Mouse (Mus musculus) kidney, adult 9 months (tissue): ENCODE results near the gene Ogn.
"Not testable (repeated sequence)": the region's sequence is repeated elsewhere in the genome, so short reads cannot be mapped to it uniquely, and the experiment has no call there.

Source experiments
- DNase-seq: peaks from one replicate; pipeline ENCODE4 v3.0.0; 2022

Gene Ogn

DNA sequence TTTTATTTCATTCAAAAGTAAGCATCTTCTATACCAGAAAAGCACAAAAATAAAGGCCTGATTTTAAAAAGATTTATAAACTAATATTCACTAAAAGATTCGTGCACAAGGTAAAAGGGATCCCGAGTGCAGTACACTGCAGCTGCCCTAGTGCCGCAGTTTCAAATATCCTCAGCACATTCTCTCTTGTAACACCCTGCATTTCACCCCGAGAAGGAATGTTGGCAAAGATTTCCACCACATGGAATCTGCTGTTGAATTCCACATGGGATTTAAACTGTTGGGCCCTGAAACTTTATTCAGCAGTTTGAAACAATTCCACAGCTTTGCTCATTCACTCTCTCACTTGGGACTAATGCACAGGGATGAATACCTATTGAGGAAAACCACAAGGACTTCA is at the start of gene Ogn:
Ogn (plus strand) TSS at position 333 of the 400 bp plus-strand sequence.
- peak; percentile 57 for DNase-seq

DNA sequence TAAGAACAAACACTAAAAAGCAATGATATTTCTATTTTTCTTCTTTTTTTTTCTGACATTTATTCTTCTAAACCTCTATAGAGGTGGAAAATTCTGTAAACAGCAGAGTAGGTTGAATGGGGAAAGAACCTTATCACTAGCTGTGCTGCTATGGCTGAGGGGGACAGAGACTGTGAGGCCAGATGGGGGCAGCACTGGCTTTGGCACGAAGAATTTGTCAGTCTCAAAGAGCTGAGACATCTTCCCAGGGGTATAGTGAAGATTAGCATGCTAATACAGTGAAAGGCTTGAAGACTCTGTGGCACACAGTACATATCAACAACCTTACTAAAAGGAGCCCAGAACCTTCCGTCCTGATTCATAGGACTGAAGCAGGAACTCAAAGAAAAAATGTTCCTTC is 48.7 kb upstream of the Ogn start:
- DNase-seq = peak; percentile 70

DNA sequence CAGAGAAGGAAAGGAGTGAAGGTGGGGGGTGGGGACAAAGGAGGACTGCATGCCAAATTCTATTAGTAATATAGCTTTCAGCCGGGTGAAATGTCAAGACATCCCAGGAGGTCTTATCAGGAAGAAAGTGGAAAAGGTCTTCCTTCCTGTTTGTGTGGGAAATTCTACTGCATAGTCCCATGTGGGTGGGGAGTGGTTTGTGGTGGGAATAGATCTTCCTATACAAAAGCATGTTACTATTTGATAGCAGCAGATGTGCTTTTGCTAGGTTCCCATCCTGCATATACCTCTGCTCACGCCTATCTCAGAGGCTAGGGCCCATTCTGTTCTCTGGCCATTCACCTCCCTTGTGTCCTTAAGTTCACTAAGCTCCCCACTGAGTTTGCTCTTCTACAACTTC is 47.0 kb upstream of the Ogn start:
- DNase-seq = no peak

DNA sequence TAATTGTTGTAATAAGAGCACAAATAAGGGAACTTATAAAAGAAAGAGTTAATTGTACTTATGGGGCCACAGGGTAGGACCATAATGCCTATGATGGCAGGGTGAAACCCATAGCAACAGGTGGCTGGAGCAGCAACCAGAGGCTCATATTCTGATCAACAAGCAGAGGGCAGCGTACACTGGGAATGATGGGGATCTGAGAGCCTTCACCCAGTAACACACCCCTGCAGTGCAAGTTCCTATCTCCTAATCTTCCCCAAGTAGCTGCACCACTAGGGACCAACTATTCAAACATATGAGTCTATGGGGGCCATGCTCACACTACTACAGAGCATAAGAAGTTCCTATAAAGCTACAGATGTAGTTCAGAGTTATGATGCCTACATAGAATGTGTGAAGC is 43.5 kb upstream of the Ogn start:
- no peak for DNase-seq

DNA sequence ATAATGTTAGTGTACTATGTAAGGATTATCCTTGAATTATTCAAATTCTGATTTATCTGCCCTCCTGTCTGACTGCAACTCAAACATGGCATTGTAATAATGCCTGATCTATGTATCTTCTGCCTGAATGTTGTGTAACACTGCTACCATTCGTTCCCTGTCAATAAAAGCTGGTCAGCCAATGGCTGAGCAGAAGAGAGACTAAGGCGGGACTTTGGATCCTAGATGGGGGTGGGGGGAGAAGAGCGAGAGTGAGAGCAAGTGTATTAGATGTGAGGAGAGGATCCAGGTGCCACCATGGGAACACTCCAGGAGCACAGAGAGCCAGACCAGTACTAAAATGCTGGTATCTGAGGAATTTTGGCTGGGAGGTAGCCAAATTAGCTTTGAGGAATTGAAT is 37.5 kb upstream of the Ogn start:
- peak; percentile 16 for DNase-seq

DNA sequence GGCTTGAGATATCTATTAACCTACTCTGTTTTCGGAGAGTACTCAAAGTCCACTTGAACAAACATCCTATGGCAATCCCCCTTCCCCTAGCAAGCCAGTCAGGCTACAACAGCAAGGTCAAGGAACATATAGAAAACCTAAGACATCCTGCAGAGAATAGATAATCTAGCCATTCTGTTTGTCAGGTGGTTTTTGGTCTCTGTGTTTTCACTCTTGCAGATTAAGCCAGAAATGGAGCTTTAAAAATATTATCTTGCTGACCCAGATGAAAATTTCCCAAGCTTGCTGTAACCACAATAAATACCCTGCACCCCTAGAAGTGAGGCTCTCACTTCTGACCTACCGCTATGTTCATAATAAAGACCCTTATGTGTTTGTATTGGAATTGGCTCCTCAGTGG is 36.4 kb upstream of the Ogn start:
- DNase-seq = no peak

DNA sequence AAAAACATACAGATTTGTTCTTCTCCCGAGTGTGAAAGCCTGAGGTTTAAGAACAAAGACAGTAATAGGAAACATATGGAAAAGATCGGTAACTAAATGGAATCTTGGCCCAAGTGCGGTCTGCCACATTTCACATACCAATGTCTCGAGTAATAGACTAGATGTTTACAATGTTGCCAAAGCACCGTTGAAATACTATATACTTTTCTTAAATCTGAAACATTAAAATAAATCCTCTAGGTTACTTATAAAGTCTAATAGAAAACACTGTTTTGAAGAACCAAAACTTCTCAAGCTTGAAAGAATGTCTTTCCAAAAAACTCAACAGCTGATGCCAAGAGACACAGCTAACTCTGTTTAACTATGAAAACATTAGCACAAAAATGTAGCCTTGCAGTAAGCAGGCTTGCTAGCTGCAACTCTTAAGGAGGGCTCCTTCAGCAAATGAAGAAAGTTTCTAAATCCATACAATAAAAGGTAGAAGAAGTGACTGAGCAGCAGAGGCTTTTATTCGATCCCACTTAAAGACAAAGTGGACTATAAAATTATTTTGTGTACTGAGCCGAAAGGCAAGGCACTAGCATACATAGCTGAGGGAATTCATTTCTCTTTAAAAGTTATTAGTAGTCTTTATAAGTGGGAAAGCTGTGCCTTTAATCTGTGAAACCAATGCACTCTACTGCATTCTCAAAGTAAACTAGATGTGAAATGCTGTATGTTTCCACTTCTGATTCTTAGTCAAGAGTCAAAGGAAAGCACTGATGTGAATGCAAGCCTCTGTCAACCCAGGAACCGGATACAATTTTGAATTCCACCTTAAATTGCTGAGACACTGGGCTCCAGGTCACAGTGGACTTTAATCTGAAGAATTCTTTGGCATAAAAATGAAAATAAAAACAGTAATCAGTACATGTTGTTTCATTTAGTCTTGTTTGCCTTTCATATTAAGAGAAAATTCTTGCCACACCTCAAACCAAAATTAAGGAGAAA is 26.0 kb upstream of the Ogn start, which contains the start of gene Omd:
Omd (plus strand) TSS at position 922 of the 990 bp plus-strand sequence.
- DNase-seq = peak; percentile 82

DNA sequence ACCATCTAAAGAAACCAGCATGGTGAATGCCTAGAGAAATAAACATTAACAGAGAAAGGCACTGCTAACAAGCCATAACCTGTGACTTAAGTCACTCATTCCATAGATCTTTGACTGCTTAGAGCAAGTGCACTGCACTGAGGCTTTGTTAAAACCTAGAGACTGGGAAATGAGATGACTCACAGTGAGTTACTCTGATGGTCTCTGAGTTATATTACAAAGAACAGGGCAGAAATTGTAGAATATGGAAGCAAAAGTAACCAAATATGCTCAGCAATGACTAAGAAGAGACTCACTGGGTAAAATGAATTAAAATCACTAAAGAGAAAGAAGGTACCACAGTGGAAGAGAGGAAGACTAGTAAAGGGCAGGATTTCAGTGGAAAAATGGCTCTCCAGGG is 24.0 kb upstream of the Ogn start:
- peak; percentile 15 for DNase-seq

DNA sequence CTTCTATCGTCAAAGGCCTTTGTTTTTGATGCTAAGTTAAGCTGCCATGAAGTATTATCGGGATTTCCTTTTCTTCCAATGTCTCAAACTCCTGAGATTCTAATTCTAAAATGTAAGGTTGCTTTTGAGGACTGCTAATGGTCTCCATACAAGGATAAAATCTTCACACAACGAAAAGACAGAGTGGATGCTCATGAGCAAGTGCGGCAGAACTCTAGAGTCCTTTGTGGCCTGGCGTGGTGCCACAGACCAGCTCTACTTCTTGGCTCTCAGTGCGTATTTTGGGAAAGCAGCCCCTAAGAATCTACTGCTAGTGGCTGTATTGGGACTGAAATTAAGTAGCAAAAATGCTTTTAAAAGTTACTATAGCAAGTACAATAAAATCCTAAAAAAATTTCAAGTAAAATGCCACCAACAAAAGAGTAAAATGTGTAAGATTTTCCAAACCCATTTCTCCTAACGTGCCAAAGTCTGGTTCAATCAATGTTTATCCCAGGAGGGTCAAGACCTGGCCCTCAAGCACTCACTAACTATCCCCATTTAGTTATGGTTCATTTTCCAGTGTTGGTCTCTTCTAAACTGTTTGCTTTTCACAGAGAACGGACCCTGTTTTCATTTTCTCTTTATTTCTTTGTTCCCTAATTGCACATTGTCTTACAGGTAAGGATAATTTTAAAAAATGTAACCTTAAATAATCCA is 23.4 kb upstream of the Ogn start:
- DNase-seq = peak; percentile 67

DNA sequence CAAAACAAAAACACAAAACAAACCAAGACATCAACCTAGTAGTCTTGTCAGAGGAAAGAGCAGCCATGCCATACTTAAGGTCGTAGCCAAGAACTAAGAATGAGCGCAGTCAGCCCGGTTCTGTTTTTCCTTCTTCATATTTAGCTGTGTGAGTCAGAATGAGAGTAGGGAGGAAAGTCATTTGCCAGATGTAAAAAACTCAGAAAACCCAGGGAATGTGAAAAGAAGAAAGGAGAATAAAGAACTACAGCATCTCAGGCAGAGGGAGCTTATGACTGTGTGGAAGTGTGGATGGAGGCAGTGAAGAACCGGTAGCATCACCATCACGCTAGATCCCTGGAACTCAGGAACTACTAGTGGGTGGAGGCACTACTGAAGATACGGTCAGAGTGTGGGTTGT is 21.8 kb upstream of the Ogn start:
- DNase-seq = peak; percentile 11

DNA sequence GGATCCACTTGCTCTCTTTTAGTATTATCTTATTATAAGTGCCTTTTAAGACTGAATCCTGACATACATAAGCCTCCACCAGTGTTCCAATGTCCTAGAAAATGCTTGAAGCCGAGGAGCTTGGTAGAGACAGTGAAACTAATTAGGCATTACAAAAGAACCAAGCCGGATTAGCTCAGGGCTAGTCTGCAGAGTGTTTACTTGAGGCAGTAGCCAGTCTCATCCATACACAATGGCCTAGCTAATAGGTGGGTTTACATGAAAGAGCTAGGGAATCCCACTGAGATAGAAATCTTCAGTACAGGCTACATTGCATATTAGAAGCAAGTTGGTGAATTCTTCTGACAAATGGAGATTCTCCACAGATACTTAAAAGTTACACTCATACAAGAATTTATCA is 5.3 kb upstream of the Ogn start:
- not testable (repeated sequence) for DNase-seq

DNA sequence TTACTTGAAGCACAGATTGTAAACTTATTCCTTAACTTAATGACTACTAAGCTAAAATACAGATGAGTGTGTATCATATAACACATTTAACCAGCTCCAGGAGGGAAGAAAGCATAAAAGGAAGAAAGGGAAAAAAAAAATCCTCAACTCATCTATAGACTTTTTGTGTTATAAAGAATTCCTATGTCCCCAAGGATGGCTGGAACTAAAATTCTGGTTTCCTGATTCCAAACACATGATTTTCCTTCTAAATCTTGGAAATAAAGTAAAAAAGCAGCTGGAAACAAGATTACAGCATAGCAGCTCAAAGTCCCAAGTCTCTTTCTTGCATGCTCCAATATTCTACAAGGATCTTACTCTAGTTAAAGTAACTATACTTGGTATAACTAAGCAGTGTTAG is 4.2 kb upstream of the Ogn start:
- no peak for DNase-seq

DNA sequence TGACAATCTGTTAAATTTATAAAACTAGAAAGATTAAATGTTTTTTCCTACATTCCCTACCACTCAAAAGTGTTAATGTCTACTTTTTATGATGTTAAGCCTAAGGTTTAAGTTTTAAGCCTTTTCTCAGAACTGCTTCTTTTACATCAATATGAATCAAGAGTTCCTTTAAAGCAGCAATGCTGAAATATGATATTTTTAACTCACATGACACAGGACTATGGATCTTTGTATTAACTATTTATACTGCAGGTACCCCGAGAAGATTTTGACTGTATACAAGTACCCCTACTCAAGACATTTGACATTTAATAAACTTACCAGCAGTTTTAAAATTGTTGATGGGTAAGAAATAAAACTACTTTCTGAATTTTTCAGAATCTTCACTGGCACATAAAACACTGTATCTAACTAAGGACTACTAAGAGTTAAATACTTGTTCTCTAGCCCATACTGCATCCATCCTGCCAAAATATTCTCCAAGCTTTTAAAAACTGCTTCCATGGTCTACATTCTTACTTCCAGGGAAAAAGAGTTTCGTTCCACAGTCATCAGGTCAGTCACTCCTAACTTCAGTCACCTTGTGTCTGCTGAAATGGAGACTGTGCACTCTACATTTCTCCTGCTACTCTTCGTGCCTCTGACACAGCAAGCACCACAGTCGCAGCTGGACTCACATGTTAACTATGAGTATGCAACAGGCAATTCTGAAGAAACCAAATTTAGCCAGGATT is 910 bp downstream of the Ogn start:
- DNase-seq = no peak

DNA sequence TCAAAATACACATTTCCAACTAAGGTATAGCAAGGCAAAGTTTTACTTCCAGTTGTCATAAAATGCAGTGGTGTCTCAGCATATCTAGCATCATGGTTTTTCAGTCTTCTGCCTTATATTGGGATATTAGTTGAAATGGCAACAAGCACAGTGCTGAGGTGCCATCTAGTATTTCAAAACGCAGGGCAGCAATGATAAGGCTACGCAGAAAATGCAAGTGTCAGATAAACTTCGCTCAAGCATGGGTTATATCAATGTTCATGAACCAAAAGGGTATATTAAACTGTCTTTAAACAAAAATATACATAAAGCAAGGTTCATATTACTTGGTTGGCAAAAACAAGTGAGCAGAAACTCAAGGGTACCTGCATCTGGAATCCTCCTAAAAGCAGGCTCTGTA is 9.2 kb downstream of the Ogn start:
- no peak for DNase-seq

DNA sequence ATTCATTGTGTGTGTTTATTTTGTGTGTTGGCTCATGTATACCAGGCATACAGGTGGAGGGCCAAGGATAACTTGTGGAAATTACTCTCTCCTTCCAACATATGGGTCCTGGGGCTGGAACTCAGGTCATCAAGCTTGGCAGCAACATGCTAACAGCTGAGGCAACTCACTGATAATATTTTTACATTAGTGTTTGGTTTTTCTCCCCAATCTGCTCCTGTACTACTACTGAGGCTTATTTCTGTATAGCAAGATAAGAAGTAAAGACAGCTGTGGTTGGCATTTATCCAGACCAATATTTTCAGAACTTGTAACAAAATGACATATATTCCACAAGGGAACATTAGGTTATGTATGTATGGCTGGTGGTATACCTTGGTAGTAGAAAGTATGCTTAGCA is 10.5 kb downstream of the Ogn start:
- no peak for DNase-seq

DNA sequence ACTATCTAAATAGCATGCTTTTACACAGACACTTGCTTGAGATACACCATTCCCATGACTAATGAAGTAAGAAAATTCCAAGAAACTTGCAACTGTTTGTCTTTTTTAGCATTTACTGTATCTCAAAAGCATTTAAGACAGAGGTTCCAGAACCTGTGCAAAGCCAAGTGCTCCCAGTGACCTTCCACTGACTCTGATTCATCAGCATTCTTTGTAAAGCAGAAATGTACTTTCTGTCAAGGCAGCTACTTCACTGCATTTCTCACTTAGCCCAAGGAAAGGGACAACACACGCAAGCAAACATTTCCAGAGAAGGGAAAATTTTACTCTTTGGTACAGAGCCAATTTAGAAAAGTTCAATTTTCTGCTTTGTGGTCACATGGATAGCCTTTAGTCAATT is 15.4 kb downstream of the Ogn start:
- DNase-seq = no peak

DNA sequence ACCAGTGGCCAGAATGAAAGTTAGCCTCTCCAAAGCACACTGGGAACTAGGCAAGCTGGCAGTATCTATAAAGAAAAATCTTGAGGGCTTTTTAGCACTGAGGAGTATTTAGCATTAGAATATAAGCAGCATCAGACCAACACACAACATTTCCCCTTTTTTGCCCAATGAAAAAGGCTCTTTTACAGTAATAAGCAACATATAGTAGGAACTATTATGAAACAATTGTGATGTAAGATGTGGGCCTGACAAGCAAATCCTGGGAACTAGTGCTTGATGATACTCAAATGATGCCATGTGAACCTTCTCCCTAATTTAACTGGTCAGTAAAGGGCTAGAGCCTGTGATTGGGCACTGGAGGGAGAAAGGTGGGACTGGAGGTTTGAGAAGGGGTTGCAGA is 20.3 kb downstream of the Ogn start:
- no peak for DNase-seq

DNA sequence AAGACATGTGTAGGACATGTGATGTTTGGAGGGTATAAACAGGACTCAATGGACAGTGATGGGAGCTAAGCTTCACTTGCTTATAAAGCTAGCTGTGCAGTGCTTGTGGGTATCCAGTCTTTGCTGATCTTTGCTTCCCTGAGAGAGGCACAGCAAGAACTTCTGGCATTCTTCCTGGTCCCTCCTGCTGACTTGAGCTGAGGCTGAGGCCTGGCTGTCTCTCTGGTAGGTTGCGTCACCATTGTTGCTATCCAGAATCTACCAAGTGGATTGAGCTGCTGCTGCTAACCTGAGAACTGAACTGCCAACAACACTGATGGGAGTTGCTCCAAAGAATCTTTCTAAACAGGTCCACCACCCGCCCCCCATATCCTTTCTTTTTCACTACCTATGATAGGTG is 21.2 kb downstream of the Ogn start:
- no peak for DNase-seq

DNA sequence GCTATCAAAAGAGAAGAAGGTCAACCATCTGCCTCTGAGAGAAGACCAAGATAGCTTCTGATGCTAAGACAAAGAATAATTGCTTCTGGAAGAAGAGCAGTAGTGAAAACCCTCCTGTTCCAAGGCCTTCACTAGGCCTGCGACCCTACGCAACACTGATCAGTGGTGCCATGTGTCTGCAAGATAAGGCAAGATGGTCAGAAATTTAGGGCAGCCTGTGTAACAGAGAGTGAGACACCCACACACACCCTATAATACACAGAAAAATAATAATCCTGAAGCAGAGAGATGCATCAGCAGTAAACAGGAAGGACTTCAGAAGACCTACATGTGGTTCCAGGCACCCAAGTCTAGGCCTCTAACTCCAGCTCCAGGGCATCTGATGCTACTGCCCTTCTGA is 32.1 kb downstream of the Ogn start:
- no peak for DNase-seq

DNA sequence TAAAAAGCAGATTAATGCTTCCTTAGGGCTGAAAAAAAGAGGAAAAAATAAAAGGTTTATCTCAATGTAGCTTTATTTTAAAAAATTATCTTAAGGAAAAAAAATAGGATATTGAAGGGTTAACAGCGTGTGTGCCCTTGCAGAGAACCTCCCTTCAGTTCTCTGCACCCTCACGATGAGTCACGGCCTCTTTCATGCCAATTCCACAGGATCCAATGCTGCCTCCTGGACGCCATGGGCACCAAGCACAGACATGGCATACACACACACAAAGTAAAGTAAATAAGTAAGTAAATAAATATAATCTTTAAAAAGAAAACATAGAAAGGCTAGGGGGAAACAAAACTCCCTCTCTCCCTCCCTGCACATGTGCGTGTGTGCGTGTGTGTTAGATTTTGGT is 34.8 kb downstream of the Ogn start:
- no peak for DNase-seq

DNA sequence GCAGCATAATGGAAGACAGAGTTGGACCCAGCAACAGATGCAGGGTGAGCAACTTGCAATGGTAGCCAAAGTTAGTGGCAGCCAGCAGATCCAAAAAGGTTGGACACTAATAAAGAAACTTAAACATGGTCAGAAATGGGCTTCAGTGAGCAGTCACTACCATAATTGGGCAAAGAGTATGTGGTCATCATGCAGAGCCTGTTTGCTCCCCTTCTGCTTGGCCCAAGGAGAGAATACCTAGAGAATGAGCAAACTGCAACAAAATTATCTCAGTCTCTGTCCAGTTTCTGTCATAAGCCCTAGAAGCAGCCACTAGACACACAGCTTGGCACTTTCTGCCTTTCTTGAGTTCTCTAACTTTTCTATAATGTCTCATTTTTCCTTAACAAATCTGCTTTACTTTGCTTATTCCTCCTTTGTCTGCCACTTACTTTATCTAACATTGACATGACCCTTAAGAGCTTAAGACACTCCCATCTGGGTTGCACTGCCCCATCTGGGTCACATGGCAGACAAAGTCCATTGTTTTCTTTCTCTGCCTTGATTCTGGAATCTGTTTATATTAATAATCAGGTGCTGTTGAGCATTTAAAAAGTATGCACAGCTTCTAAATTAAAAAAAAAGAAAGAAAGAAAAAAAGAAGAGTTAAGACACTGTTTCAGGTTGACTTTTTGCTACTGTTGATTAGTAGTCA is 36.0 kb downstream of the Ogn start:
- peak; percentile 58 for DNase-seq

DNA sequence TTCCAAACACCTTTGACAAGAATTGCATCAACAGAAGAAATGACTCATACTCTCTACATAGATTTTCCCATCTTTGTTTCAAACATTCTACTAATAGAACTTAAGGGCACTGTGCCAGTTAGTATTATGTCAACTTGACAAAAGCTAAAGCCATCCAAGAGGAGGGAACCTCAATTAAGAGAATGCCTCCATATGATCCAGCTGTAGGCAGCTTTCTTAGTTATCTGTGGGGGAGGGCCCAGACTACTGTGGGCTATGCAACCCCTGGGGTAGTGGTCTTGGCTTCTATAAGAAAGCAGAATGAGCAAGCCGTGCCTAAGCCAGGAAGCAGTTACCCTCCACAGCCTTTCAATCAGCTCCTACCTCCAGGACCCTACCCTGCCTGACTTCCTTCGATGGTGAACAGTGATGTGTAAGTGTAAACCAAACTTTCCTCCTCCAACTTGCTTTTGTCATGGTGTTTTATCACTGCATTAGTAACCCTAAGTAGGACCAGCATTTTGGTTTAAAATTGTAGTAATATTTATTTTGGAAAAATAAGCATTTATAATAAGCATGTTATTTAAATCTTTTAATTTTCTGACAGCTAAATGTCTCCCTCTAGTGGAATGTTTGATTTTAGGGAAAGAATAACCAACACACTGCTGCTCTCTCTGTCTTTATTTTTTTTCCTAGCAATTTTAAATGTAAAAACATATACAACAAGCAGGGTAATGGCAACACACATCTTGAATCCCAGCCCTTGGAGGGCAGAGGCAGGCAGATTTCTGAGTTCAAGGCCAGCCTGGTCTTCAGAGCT is 37.1 kb downstream of the Ogn start:
- peak; percentile 34 for DNase-seq
